Mouse (Mus musculus): ENCODE measurements around the gene Tax1bp1.
"Not testable (repeated sequence)": the region's sequence is repeated elsewhere in the genome, so short reads cannot be mapped to it uniquely, and the experiment has no call there.

Gene Tax1bp1

DNA sequence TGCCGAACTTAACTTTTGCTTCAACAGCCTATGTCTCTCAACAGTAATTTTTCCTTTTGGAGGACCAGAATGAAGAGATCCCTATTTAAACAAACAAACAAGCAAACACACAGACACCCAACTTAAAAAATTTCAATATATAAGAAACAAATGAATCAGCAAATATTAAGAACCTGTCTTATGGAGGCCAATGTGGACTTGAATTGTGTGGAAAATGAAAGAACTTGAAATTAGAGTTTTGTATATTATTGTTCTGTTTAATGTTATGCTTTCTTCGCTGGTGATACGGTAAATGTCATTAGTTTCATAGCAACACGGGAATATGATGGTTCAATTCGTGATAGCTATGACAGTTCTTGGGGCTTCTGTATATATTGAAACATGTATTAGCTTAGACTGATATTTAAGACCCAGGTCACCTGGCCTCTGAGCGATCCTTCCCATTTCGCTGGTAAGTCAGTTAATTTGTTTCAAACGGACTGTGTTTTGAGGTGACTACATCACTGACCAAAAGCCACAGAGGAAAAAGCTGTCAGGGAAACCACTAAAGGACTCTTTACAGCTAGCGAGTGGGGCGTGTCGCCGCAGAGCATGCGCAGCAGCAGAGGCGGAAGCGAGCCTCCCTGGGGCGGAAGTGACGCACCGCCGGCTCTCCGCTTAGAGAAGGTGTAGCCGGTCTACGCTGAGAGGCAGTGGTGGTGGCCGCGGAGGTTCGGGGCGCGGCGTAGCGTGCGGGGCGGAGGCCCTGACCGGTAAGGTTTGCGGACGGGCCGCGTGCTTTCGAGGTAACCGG lies at the start of gene Tax1bp1:
Gene Tax1bp1 (plus strand): TSS at position 626 of the 793 bp plus-strand sequence.
- DNase-seq (ENCODE audit: low read depth, low spot score), result peak; percentile 95

DNA sequence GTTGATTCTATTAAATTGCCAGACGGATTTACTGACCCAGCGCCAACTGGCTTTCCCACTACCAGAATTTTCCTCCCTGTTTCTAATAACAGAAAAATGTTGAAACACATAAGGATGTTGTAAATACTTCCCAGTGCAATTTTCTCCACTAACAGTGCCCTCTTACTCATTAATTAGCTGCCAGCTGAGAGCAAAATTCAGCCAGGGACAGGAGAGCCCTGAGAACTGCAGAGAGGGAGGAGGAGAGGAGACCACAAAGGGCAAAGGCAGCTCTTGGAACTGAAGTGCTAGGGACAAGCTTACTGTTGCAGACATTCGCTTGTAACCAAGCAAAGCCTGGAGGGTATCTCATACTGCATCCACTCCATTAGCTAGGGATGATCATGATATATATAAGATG lies 45.9 kb upstream of the Tax1bp1 start:
- no peak for DNase-seq (ENCODE audit: low read depth, low spot score)

DNA sequence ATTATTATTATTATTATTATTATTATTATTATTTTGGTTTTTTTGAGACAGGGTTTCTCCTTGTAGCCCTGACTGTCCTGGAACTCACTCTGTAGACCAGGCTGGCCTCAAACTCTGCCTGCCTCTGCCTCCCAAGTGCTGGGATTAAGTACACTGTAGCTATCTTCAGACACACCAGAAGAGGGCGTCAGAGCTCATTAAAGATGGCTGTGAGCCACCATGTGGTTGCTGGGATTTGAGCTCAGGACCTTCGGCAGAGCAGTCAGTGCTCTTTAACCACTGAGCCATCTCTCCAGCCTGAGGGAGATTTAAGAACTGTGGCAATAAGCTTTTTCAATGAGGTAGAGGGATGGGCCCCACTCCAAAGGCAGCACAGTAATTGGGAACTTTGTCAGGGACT lies 43.7 kb upstream of the Tax1bp1 start:
- not testable (repeated sequence) for DNase-seq (ENCODE audit: low read depth, low spot score)

DNA sequence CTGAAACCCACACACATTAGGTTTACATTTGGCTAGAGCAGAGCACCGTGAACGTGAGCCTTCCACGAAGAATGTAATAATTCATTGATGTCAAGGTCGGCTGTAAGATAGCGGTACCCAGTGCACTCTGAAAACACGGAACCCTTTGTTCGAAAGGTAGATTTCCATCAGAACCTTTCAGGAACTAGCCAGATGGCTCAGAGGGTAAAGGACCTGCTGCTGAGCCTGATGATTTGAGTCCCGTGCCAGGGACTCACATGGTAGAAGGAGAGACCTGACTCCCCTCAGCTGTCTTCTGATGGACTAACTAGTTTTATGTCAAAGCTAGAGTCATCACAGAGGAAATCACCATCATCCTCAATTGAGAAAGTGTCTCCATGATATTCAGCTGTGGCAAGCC lies 41.7 kb upstream of the Tax1bp1 start:
- no peak for DNase-seq (ENCODE audit: low read depth, low spot score)

DNA sequence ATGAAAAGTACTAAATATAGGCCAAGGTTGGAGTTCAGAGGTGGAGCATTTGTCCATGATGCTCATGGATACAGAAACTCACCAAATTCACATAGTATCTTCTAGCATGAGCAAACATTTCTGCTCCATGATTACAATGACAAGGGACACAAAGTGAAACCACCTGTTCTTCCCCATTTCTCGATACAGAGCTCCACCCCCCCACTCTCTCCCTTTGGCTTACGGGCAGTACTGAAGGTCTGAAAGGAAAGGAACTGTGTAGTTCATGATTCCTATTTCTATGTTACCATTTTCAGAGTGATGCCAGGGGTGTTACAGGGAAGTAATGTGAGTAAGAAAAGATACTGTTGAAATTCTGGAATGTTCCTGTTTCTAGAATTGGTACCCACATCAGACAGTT lies 41.0 kb upstream of the Tax1bp1 start:
- DNase-seq (ENCODE audit: low read depth, low spot score), result peak; percentile 30

DNA sequence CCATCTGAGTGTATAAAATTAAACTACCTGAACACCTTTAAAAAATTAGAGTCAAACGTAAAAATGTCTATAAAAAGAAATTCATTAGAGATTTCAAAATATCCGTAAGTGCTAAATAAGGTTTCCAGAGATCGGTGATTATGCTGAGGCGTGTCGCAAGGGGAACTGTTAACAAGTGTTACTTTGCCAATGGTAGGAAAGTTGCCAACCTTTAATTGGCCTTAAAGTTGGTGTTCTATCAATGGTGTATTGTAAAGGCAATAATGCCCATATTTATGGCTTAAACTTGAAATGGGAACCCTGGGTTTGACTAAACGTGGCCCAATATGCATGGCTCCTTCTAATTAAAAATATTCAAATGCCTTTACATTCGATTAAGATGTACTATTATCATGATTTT lies 39.8 kb upstream of the Tax1bp1 start:
- no peak for DNase-seq (ENCODE audit: low read depth, low spot score)

DNA sequence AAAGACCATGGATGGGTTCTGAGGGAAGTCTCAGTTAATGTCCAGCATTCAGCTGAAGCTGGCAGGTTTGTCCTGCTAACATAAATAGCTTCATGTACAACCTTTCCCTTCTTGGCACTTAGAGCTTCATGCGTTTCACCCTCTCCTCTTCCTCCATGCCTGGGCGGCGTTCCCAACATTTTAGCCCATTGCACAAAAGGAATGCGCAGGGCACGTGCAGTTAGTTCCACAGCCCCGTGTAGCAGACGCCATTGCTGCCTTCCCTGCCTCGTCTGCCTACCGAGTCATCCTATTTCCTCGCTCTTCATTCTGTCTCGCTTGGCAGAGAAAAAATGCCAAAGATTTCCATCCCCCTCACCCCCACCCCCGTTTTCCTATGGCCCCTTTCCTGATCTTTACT lies 39.0 kb upstream of the Tax1bp1 start:
- no peak for DNase-seq (ENCODE audit: low read depth, low spot score)

DNA sequence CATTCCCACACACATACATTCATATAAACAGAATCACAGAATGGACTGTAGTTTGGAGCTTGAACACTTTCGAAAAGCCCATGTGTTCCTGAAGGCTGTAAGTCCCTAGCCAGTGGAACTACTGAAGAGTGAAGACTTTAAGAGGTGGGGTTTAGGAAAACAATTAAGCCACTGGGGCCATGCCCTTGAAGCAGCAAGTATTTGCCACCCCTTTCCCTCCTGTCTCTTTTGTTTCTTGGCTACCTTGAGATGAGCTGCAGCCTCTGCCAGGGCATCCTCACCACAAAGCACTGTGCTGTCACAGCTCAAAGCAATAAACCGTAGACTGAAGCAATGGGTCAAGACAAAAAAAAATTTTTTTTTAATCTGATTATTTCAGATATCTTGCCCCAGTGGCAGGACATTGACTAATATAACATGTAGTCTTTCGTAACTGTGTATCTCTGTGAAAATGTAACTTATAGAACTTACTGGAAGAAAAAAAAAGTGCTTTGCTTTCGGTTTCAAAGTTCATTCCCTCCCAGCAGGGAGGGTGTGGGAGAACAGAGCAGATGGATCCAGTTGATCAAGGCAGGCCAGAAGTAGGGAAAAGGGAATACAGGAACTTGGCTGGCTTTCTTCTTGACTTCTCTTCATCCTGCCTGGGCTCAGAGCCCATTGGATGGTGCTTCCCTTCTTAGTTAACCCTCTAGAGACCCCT lies 38.2 kb upstream of the Tax1bp1 start:
- no peak for DNase-seq (ENCODE audit: low read depth, low spot score)

DNA sequence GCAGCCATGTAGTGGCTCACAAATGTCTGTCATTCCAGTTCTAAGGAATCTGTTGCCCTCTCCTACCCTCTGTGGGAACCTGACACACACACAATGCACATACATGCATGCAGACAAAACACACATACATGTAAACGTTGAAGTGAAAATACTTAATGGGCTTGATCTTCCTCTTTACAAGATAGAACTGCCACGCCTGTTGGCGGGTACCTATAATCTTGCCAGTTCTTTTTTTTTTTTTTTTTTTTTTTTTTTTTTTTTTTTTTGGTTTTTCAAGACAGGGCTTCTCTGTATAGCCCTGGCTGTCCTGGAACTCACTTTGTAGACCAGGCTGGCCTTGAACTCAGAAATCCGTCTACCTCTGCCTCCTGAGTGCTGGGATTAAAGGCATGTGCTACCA lies 36.0 kb upstream of the Tax1bp1 start:
- DNase-seq (ENCODE audit: low read depth, low spot score), result not testable (repeated sequence)

DNA sequence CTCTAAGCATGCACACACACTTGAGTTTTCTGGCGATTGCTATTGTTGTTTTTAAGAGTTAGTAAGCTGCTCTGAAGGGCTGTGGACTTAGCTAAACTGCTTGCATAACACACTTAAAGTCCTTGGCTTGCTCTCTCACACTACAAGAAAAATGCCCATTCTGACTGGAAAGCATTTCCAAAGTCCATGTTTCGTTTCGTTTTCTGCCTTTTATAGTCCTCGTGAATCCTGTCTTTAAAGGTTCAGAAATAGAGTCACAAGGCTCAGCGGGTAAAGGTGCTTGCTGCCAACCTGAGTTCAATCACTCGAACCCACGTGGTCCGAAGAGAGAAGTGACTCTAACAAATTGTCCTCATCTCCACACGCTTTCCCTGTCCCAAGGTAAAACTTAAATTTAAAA lies 34.0 kb upstream of the Tax1bp1 start:
- DNase-seq (ENCODE audit: low read depth, low spot score), result no peak

DNA sequence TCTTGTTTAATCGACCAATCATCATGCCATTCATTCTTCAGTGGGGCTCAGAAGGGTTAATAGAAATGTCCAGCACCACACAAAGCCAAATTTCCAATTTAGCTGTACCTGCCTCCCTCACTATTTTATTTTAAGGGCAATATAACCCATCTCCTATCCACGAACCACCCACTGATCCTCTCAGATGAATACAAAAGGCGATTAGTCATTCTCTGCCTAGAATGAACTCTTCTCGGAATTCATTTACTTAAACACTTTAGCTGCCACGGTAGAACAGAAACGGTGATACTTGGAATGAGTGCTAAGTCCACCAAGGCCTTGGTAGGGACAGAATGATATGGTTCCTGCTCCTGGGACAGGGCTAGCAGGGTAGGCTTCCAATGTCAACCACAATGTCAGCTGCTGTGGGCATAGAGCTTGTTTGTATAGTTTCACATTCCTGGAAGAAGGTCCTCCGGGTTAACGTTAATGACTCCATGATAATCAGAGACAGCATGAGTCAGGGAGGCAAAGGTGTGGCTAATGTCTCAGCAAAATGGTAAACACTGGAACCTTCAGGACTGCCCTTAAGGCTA lies 33.0 kb upstream of the Tax1bp1 start:
- no peak for DNase-seq (ENCODE audit: low read depth, low spot score)

DNA sequence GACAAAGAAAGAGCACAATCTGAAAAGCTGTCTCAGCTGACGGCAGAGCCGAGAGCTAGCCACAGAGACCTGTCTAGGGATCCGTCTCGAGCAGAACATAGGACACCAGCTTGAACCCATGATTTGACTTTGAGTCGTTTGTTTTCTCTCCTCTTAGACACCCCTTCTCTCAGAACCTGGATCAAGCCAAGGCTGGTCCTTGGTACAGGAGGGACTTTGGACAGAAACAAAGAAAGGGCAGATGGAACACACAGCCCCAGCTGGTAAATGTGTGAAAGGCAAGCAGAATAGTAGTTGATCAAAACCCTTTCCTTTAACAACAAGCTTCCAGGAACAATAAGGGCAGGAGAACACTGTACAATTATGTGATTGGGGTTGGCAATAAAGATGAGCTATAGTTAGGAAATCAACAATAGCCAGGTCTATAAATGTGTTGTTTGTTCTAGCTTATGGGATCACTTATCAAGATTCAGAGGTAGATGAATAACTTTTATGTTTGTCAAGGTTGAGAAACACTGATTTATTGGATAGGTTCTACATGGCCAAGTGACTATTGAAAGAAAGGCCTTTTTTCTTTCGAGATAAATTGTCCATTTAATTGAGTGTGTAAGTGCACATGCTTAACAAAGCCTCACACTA lies 31.6 kb upstream of the Tax1bp1 start:
- DNase-seq (ENCODE audit: low read depth, low spot score), result no peak

DNA sequence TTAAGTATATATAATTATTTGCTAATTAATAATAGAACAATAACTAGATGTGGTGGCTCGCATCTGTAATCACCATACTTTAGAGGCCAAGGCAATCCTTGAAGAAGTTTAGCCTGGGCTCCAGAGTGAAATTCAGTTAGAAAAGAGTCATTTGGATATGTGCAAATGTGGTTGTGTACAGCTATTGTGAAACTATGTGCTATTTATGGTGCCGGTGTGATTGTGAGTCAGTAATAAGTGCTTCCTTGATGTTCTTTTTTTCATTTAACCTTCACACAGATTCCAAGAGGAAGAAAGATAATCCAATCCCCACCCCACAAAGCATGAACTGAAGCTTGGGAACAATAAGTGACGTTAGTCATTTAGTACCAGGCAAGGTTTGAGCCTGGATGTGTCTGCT lies 30.9 kb upstream of the Tax1bp1 start:
- no peak for DNase-seq (ENCODE audit: low read depth, low spot score)

DNA sequence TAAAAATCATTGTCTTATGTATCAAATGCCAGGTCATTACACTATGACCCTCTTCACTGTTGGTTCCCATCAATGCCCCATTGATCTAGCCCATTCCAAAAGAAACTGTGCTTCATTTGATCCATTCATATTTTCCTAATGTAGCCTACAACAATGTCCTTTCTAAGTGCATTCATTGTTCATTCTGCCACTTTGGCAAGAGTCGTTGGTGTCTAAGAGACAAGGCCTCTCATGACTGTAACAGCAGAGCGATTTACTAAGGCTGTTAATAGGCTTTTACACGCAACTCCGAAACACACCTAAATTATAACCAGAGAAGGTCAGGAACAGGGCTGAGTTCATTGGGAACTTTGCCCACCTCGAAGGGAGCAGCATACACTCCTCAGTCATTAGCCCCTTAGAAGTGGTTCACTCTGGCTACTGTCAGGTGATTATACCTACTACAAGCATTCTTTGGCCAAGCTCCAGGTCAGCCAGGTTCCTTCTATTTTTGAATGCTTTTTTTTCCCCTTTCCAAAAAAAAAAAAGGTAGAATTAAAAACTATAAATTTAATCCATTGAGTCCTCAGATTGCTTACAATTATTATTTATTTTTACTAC lies 26.5 kb upstream of the Tax1bp1 start:
- DNase-seq (ENCODE audit: low read depth, low spot score), result no peak

DNA sequence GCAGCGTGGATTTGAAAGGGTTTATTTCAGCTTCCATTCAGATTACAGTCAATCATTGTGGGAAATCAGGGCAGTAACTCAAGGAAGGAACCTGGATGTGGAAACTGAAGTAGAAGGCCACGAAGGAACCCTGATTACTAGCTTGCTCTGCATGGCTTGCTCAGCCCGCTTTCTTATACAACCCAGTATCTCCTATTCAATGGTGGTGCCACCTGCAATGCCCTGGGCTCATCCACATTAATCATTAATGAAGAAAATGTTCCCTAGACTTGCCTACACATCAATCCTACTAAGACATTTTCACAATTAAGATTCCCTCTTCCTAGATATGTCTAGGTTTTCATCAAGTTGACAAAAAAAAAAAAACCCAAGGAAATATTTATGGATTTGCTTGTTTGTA lies 23.2 kb upstream of the Tax1bp1 start:
- no peak for DNase-seq (ENCODE audit: low read depth, low spot score)

DNA sequence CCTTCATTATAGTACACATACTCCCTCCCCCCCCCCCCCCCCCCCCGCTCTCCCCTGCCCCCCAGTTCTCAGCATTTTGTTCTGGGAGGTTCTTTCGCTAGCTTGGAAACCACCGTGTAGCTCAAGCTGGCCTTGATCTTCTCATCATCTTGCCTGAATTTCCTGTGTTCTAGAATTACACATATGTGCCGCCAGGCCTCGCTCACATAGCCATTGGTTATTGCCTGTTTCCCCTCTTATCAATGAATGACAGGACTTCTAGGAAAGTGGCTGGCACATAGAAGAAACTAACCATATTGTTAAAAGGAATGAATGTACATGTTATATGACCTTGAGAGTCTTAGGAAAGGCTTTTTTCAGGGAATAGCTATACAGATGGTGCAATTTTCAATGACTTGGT lies 21.7 kb upstream of the Tax1bp1 start:
- DNase-seq (ENCODE audit: low read depth, low spot score), result no peak

DNA sequence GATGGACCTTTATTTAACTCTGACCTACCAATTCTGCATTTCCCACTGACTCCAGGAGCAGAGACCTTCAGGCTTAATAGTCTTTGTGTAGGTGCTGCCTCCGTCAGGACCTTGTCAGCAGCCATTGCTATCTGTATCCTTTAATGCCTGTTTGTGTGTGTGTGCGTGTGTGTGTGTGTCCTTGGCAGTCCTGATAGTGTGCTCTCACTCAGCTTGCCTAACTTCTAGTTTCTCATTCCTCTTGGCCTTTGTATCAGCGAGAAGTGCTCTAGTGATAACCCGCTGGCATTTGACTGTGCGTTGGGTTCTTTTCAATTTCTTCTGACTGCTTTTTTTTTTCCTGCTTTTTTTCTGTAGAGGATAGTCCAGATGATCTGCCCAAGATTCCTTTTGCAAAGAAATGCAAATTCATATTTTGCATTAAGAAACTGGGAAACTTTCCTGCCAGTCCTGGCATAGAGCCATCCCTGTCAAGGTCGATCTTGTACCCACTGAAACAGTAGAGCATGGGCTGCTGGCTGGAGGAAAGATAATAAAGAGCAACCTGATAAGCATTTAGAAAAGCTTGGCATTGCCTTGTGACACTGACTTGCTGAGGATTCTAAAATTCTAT lies 21.0 kb upstream of the Tax1bp1 start:
- DNase-seq (ENCODE audit: low read depth, low spot score), result no peak

DNA sequence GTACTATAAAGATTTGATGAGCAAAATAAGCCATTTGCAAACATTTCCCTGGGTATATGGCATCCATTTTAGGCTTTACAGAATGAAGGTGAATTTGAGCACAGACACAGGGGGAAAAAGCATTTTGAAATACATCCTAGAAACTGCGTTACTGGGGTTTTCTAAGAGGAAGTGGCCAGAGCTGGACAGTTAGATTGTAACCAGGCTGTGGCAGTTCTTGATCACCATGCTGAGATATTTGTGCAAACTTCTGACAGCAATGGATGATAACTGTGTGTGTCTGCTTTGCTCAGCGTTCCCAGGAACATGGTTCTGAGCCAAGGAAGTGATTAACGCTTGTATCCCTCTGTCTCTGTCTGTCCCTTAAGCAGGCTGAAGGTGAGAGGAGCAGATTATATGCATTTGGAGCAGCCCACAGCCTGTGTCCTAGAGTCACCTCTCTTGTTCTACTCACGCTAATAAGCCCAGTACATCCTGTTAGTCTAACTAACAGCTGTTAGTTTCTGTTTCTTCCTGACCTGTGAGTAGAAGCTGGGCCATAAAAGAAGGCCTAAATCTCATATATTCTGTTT lies 15.5 kb upstream of the Tax1bp1 start:
- peak; percentile 10 for DNase-seq (ENCODE audit: low read depth, low spot score)

DNA sequence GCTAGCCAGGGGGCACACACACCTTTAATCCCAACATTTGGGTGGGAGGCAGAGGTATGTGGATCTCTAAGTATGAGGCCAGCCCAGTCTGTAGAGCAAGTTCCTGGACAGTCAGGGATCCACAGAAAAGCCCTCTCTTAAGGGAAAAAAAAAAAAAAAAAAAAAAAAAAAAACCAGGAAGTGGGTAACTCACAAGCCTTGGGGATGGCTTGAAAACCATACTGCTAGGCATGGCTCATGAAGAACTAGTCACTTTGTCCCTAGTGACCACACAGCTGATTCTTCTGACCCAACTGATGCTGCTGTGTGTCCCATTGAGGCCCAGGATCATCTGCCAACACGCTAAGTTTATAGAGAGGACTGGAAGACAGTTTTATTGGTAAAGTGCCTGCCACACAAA lies 14.5 kb upstream of the Tax1bp1 start:
- peak; percentile 29 for DNase-seq (ENCODE audit: low read depth, low spot score)

DNA sequence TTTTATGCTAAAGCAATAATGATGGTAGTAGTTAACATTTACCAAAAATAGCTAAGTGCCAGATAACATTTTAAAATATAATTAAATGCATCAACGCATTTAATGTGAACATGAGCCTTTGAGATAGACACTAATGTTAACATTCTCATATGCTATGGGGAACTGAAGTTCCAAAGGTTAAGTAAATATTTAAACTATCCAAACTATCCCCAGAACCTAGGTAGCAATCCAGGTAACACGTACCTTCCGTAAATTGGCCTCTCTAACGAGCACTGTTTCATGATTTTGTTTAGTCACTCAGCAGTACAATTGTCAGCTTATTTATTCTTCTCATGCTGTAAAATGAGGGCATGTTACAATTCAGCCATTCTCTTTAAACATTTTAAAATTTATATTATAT lies 13.6 kb upstream of the Tax1bp1 start:
- DNase-seq (ENCODE audit: low read depth, low spot score), result no peak

DNA sequence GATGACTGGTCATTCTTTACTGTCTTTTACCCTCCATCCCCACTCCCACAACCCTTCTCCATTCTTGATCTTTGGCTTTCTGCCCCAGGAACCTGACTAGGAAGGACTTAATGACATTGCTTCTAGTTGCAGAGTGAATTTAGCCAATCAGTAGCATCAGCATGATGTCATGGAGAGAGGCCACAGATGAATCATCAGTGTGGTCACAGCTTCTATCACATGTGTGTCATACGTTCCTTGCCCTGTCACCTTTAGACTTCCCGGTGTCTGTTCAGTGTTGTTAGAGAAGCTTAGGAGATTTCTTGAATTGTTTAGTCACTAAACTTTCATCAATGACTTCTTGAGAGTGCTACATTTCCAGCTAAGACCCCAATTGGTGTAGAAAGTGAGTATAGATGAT lies 10.3 kb upstream of the Tax1bp1 start:
- DNase-seq (ENCODE audit: low read depth, low spot score), result no peak

Data from A20 (cell line).